In genomic region chr7:79858956-79859630, GRCm38 (mm10) we compare ENCODE assay signal across 14 mouse cellular contexts. TPM values are rescaled to one million over a fixed set of nuclear protein-coding genes. Genes with fewer than 3 reads are reported as not detected.
DNase-seq lines count a peak whose midpoint lies in the region; ATAC-seq and TF ChIP-seq lines count a peak whose summit lies in the region.
"Had no signal": no experiment of that assay in that cellular context is flagged by ENCODE, and none has a peak within 500 bp of the region (broad histone marks: within the 10 kb centered on the region; RNA-seq: fewer than 3 reads in every experiment).

No protein-coding gene starts in this region.

- H3K27ac ChIP-seq in intestine, postnatal 0 days (ENCODE audit: low read depth, low read length): no peak overlapping the region
- H3K27ac ChIP-seq in intestine, embryonic 15.5 days: no peak overlapping the region
- H3K27ac ChIP-seq in heart, postnatal 0 days (ENCODE audit: low read depth): no peak overlapping the region
- H3K27ac ChIP-seq in stomach, postnatal 0 days (replicated peaks): no peak overlapping the region
- H3K27ac ChIP-seq: hindbrain, embryonic 10.5 days had no signal

- WGBS in intestine, postnatal 0 days: 64% methylated on average over 9 of the region's 9 CpGs
- WGBS in intestine, embryonic 15.5 days: 64% methylated on average over 9 of the region's 9 CpGs
- 53% methylated on average over 9 of the region's 9 CpGs for WGBS in heart, postnatal 0 days
- 64% methylated on average over 9 of the region's 9 CpGs for WGBS in stomach, postnatal 0 days

- no peak overlapping the region for H3K9ac ChIP-seq in intestine, postnatal 0 days (ENCODE audit: low read depth, low read length)
- no peak overlapping the region for H3K9ac ChIP-seq in intestine, embryonic 15.5 days
- no peak overlapping the region for H3K9ac ChIP-seq in heart, postnatal 0 days (replicated peaks; ENCODE audit: low read depth, low read length)
- H3K9ac ChIP-seq in stomach, postnatal 0 days (ENCODE audit: low read length): no peak overlapping the region
- H3K9ac ChIP-seq: liver, postnatal 0 days had no signal

- no peak for TF ChIP-seq CTCF in intestine, postnatal 0 days (IDR thresholded peaks at IDR 0.05; ENCODE audit: low read depth)
- TF ChIP-seq CTCF in heart, postnatal 0 days (IDR thresholded peaks at IDR 0.05; ENCODE audit: low read depth): no peak
- TF ChIP-seq CTCF in stomach, postnatal 0 days (IDR thresholded peaks at IDR 0.05; ENCODE audit: low read depth): no peak

- no peaks in the 10 kb centered on the region for H3K36me3 ChIP-seq in intestine, postnatal 0 days (ENCODE audit: control insufficient read depth, insufficient read depth)
- H3K36me3 ChIP-seq in intestine, embryonic 15.5 days: no peaks in the 10 kb centered on the region
- no peaks in the 10 kb centered on the region for H3K36me3 ChIP-seq in heart, postnatal 0 days (replicated peaks; ENCODE audit: control insufficient read depth, insufficient read depth, low read length)
- no peaks in the 10 kb centered on the region for H3K36me3 ChIP-seq in stomach, postnatal 0 days (ENCODE audit: control insufficient read depth, insufficient read depth, low read length)
- H3K36me3 ChIP-seq: G1E; hindbrain, embryonic 10.5 days had no signal

- H3K4me3 ChIP-seq in intestine, postnatal 0 days (ENCODE audit: low read depth, low read length): no peak overlapping the region
- no peak overlapping the region for H3K4me3 ChIP-seq in intestine, embryonic 15.5 days (replicated peaks)
- H3K4me3 ChIP-seq in heart, postnatal 0 days (ENCODE audit: low read depth, low read length): no peak overlapping the region
- H3K4me3 ChIP-seq in stomach, postnatal 0 days (ENCODE audit: low read depth, low read length): no peak overlapping the region
- H3K4me3 ChIP-seq: hindbrain, embryonic 10.5 days had no signal

- ATAC-seq in intestine, postnatal 0 days: peak; percentile 34; the same call in 1 of the 2 replicates
- ATAC-seq in intestine, embryonic 15.5 days: no peak
- 0 out of 2 replicates have a peak, but pooled peaks have one; percentile 30 for ATAC-seq in heart, postnatal 0 days (ENCODE audit: insufficient read depth, low read depth)
- ATAC-seq in stomach, postnatal 0 days (ENCODE audit: low FRiP score, low TSS enrichment): 0 out of 2 replicates have a peak, but pooled peaks have one; percentile 13
- ATAC-seq in frontal cortex, adult (ENCODE audit: low TSS enrichment): no peak
- ATAC-seq: liver, postnatal 0 days had no signal

- peak; percentile 47 to 68 for DNase-seq in adrenal gland, adult (ENCODE audit: inconsistent age in 2 of 2, low spot score in 1 of 2)
- DNase-seq in adrenal gland, postnatal 25 days: no peak
- DNase-seq in heart, postnatal 0 days (ENCODE audit: low spot score): no peak
- no peak for DNase-seq in stomach, postnatal 0 days (ENCODE audit: low spot score)
- DNase-seq in adipocyte (ENCODE audit: low spot score): no peak
- DNase-seq: cerebellum, postnatal 10 days; kidney, adult 8-10 months; left cerebral cortex, postnatal 4 days; liver, postnatal 0 days had no signal

- H3K9me3 ChIP-seq in intestine, postnatal 0 days (ENCODE audit: control insufficient read depth): no peaks in the 10 kb centered on the region
- H3K9me3 ChIP-seq in intestine, embryonic 15.5 days: no peaks in the 10 kb centered on the region
- no peaks in the 10 kb centered on the region for H3K9me3 ChIP-seq in heart, postnatal 0 days (replicated peaks; ENCODE audit: control insufficient read depth, low read length)
- no peaks in the 10 kb centered on the region for H3K9me3 ChIP-seq in stomach, postnatal 0 days (ENCODE audit: control insufficient read depth, low read length)
- H3K9me3 ChIP-seq: G1E; hindbrain, embryonic 10.5 days had no signal

- no peak overlapping the region for H3K4me2 ChIP-seq in intestine, postnatal 0 days (replicated peaks; ENCODE audit: low read depth)
- H3K4me2 ChIP-seq in intestine, embryonic 15.5 days (replicated peaks): no peak overlapping the region
- H3K4me2 ChIP-seq in heart, postnatal 0 days (ENCODE audit: low read depth, low read length): no peak overlapping the region
- H3K4me2 ChIP-seq in stomach, postnatal 0 days (replicated peaks; ENCODE audit: low read depth): no peak overlapping the region

- no peaks in the 10 kb centered on the region for H3K27me3 ChIP-seq in intestine, postnatal 0 days (replicated peaks; ENCODE audit: control insufficient read depth, insufficient read depth, low read length)
- H3K27me3 ChIP-seq in intestine, embryonic 15.5 days (replicated peaks): no peaks in the 10 kb centered on the region
- H3K27me3 ChIP-seq in heart, postnatal 0 days (ENCODE audit: control insufficient read depth, insufficient read depth, low read length): no peaks in the 10 kb centered on the region
- H3K27me3 ChIP-seq in stomach, postnatal 0 days (ENCODE audit: control insufficient read depth, insufficient read depth, low read length): no peaks in the 10 kb centered on the region

- no peaks in the 10 kb centered on the region for H3K4me1 ChIP-seq in intestine, postnatal 0 days (replicated peaks; ENCODE audit: control insufficient read depth, insufficient read depth, low read length)
- H3K4me1 ChIP-seq in intestine, embryonic 15.5 days (replicated peaks): peaks cover 6% of the 10 kb centered on the region
- 0 out of 2 replicates have a peak, but pooled peaks cover 4% of the 10 kb centered on the region for H3K4me1 ChIP-seq in heart, postnatal 0 days (ENCODE audit: control insufficient read depth, insufficient read depth)
- H3K4me1 ChIP-seq in stomach, postnatal 0 days (replicated peaks; ENCODE audit: control insufficient read depth, insufficient read depth): no peaks in the 10 kb centered on the region

- no peak for TF ChIP-seq EP300 in heart, postnatal 0 days (IDR thresholded peaks at IDR 0.05; ENCODE audit: low read depth)
- no peak for TF ChIP-seq EP300 in stomach, postnatal 0 days (optimal IDR thresholded peaks at IDR 0.05)

RNA-seq across cellular contexts. Expression of gene Anpep, which starts 1.8 kb away (rescaled TPM):
- total RNA-seq in adrenal gland, postnatal 25 days (2021): 4.1 and 6.0 TPM in 2 replicates
- 476 and 488 TPM in 2 replicates for polyA plus RNA-seq in intestine, postnatal 0 days (2015; fragmentation: Nextera tagmentation; extraction: Ambion mirVana)
- polyA plus RNA-seq in intestine, embryonic 15.5 days (2015; fragmentation: Nextera tagmentation; extraction: Ambion mirVana): 161 and 174 TPM in 2 replicates
- 13.4 and 15.6 TPM in 2 replicates for total RNA-seq in heart, postnatal 0 days (2014; rRNA removed; ENCODE audit: low replicate concordance)
- 6.9 and 8.3 TPM in 2 replicates for polyA plus RNA-seq in heart, postnatal 0 days (2015; fragmentation: Nextera tagmentation; extraction: Ambion mirVana)
- polyA plus RNA-seq in stomach, postnatal 0 days (2015; fragmentation: Nextera tagmentation; extraction: Ambion mirVana): 31.4 and 36.8 TPM in 2 replicates
- polyA plus RNA-seq: G1E had no signal

RNA-seq across cellular contexts. Expression of gene Mesp2, which starts 48.6 kb away (rescaled TPM):
- 0.30 TPM in 1 of 2 replicates, not detected in the other for total RNA-seq in adrenal gland, postnatal 25 days (2021)
- 1.7 and 1.9 TPM in 2 replicates for polyA plus RNA-seq in intestine, postnatal 0 days (2015; fragmentation: Nextera tagmentation; extraction: Ambion mirVana)
- polyA plus RNA-seq in intestine, embryonic 15.5 days (2015; fragmentation: Nextera tagmentation; extraction: Ambion mirVana): 1.3 and 2.0 TPM in 2 replicates
- total RNA-seq in heart, postnatal 0 days (2014; rRNA removed; ENCODE audit: low replicate concordance): not detected in 2 replicates
- polyA plus RNA-seq in heart, postnatal 0 days (2015; fragmentation: Nextera tagmentation; extraction: Ambion mirVana): 0.10 and 0.11 TPM in 2 replicates
- polyA plus RNA-seq in stomach, postnatal 0 days (2015; fragmentation: Nextera tagmentation; extraction: Ambion mirVana): 1.5 and 2.5 TPM in 2 replicates
- total RNA-seq: G1E had no signal
- polyA plus RNA-seq: G1E had no signal

Comparison
In these comparisons a context has a peak if more than half of its experiments do, and no peak if none do; other contexts are left out.
1. DNase-seq: peak in adrenal gland, adult (2 of 2); none in adrenal gland, postnatal 25 days (single experiment), heart, postnatal 0 days (single experiment), stomach, postnatal 0 days (single experiment) and adipocyte (single experiment).
2. ATAC-seq: peak in intestine, postnatal 0 days (single experiment), heart, postnatal 0 days (single experiment) and stomach, postnatal 0 days (single experiment); none in intestine, embryonic 15.5 days (single experiment) and frontal cortex, adult (single experiment).